Mouse (Mus musculus) left cerebral cortex, adult 2 months (tissue): ENCODE measurements around the gene Ogg1. TPM values are rescaled to one million over a fixed set of nuclear protein-coding genes. Genes with fewer than 3 reads are reported as not detected.
"Not testable (repeated sequence)": the region's sequence is repeated elsewhere in the genome, so short reads cannot be mapped to it uniquely, and the experiment has no call there.

Experiments used
- DNase-seq, 2 experiments: peaks; one replicate each; pipeline ENCODE4 v3.0.0; 2021 to 2022; ENCODE audit warnings: low spot score in 2 of 2, mixed read lengths in 1 of 2; ENCODE audit errors: extremely low spot score in 1 of 2
- H3K27ac ChIP-seq: fragments of 200-600 bp; 2 replicates; pipeline ENCODE4 v1.8.1; 2022
- H3K4me3 ChIP-seq: fragments of 200-600 bp; 2 replicates; pipeline ENCODE4 v1.8.1; 2022
- CTCF ChIP-seq: fragments of 200-600 bp; IDR thresholded peaks from 2 replicates; pipeline ENCODE4 v1.8.1; 2022; ENCODE audit warnings: antibody characterized with exemption, mild to moderate bottlenecking, moderate library complexity
- intact Hi-C: fragments of 180-260 bp; cut with DNase I; formaldehyde crosslinking; loops from one replicate; pipeline ENCODE4 v1.15.1; 2025
- total RNA-seq, 2 experiments: library from RNA; stranded (reverse); gene quantifications; 2 replicates each; pipeline ENCODE4 v1.2.3; 2021

Ogg1 gene
- total RNA-seq, 2 experiments from 2014 or later, result 6.1 to 7.6 TPM

- no peak for DNase-seq
- H3K27ac ChIP-seq, result no peak overlapping the region
- TF ChIP-seq CTCF, result no peak
- no peak overlapping the region for H3K4me3 ChIP-seq
- intact Hi-C loops, result no loop called here
Measured at GRCm38 (mm10) chr6:113296639-113297038, 30.1 kb upstream of the Ogg1 start.

GRCm38 (mm10) chr6:113301350-113301749 is 25.4 kb upstream of the Ogg1 start:
- no peak for DNase-seq
- TF ChIP-seq CTCF, result no peak
- H3K4me3 ChIP-seq, result no peak overlapping the region
- no peak overlapping the region for H3K27ac ChIP-seq
- intact Hi-C loops, result loop anchor here (5.0 kb wide), 2 partner anchors 129 to 599 kb away; no protein-coding TSS in a partner anchor

DNA sequence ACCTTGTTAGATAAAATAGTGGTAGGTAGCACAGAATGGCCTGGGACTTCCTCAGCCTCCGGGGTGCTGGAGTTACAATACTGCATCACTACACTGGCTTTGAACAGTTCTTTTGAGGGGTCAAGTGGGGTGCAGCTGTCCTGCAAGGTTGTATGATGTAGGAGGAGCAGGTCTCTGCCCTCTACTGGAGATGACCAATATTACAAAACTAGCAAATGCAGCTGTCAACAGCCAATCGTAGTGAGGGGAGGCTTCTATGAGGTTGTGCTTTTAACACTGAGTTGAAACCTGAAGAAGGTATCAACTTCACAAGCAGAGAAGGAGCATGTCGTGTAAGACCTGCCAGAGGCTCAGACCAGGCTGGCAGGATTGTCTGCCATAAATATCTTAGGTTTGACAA is 24.5 kb upstream of the Ogg1 start:
- intact Hi-C loops, result loop anchor here (5.0 kb wide), 2 partner anchors 130 to 600 kb away; no protein-coding TSS in a partner anchor
- H3K4me3 ChIP-seq, result no peak overlapping the region
- no peak for DNase-seq
- peak; percentile 60 for TF ChIP-seq CTCF
- H3K27ac ChIP-seq, result no peak overlapping the region

DNA sequence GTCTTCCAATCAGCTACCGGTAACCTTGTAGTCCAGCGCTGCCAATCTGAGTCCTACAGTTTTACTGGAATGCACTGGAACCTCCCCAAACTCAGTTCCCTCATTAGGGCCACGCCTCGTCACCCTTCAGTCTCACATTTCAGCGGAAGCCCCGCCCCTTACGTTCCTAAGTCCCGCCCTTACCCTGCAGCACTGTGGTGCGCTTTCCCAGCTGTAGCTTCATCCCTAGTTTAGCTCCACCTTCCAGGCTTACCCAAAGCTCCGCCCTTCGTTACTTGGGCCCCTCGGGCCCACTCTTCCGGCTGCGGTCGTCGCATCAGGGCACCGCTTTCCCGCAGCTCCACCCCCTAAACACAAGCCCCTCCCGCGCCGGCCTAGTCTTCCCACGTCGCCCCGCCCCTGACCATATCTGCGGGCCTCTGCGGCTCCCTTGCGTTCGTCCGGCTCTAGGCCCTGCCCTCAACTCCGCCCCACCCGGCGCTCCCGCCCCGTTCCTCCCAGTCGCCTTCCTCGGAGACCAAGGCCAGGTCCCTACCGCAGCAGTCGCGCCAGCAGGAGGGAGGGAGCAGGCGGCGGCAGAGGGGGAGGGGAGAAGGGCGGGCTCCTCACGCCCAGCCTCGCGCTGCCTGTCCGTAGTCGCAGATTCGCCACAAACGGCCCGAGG is 20.3 kb upstream of the Ogg1 start:
- H3K4me3 ChIP-seq, result peak overlapping the region; percentile 93
- DNase-seq, result peak; percentile 98 to 100
- intact Hi-C loops, result loop anchor here (1.0 to 5.0 kb wide), 4 partner anchors 69 to 259 kb away; partner anchors contain the start of genes Creld1, Mtmr14, Setd5 and Thumpd3
- TF ChIP-seq CTCF, result no peak
- peak overlapping the region; percentile 100 for H3K27ac ChIP-seq

DNA sequence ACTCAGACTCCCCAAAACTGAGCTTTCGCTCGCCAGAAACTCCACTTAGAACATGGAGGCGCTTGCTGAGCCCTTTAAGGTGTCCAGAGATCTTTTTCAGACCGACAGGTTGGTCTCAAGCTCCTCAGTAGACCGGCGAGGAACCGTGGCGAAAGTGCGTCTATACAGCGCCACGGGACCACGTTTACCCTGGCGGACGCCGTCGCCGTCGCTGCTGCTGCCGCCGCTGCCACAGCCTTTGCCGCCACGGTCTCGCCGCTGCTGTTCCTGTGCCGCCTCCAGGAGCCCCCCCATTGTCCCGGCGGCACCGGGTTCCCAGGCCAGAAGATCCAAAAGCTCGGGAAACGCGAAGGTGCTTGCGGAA is 19.8 kb upstream of the Ogg1 start, which contains the start of gene Brpf1:
Gene Brpf1, plus strand, starts transcription at position 152 of the 364 bp plus-strand sequence.
- intact Hi-C loops, result loop anchor here (1.0 to 5.0 kb wide), 4 partner anchors 70 to 260 kb away; partner anchors contain the start of genes Creld1, Mtmr14, Setd5 and Thumpd3
- no peak for DNase-seq
- peak within 1 kb of the TSS; percentile 100 for H3K27ac ChIP-seq
- H3K4me3 ChIP-seq, result peak within 1 kb of the TSS; percentile 93
- no peak; the same call in none of the 2 replicates for TF ChIP-seq CTCF

GRCm38 (mm10) chr6:113307481-113308121 is 19.2 kb upstream of the Ogg1 start:
- TF ChIP-seq CTCF, result no peak

GRCm38 (mm10) chr6:113308141-113308540 is 18.6 kb upstream of the Ogg1 start:
- no peak for DNase-seq
- no peak overlapping the region for H3K27ac ChIP-seq

More at GRCm38 (mm10) chr6:113307481-113308121, 19.2 kb upstream of the Ogg1 start:
- H3K4me3 ChIP-seq, result peak overlapping the region; percentile 93
- peak overlapping the region; percentile 100 for H3K27ac ChIP-seq
- DNase-seq, result peak in 1 of 2 experiments; percentile 29
- intact Hi-C loops, result loop anchor here (5.0 kb wide), 2 partner anchors 70 to 260 kb away; partner anchors contain the start of genes Mtmr14 and Thumpd3

DNA sequence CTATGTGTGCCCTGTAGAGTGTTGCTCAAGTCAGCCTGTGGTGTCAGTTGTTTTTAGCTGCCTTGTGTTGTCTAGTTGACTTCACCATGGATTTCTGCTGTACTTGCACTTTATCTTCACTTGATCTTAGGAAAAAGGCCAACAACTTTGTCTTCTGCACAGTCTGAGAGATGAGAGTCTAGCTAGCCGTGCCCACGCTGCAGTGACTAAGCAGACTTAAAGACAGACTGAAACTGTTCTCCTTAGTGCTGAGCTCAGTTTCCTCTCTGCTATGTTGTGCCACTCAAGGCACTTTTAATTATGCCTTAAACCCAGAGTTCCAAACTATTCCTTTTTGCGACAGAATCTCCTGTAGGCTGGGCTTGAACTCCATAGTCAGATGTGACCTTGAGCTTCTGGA is 10.8 kb upstream of the Ogg1 start:
- no peak for DNase-seq
- H3K27ac ChIP-seq, result no peak overlapping the region
- H3K4me3 ChIP-seq, result no peak overlapping the region
- intact Hi-C loops, result no loop called here
- TF ChIP-seq CTCF, result no peak

More at GRCm38 (mm10) chr6:113308141-113308540, 18.6 kb upstream of the Ogg1 start:
- intact Hi-C loops, result loop anchor here (5.0 kb wide), 2 partner anchors 71 to 261 kb away; partner anchors contain the start of genes Mtmr14 and Thumpd3
- TF ChIP-seq CTCF, result peak; percentile 41
- peak overlapping the region; percentile 93 for H3K4me3 ChIP-seq

GRCm38 (mm10) chr6:113329396-113329795 is 2.6 kb downstream of the Ogg1 start:
- H3K4me3 ChIP-seq, result no peak overlapping the region
- no peak overlapping the region for H3K27ac ChIP-seq
- TF ChIP-seq CTCF, result no peak
- DNase-seq, result no peak
- intact Hi-C loops, result no loop called here

GRCm38 (mm10) chr6:113330547-113330946 is 3.8 kb downstream of the Ogg1 start:
- no peak overlapping the region for H3K4me3 ChIP-seq
- intact Hi-C loops, result no loop called here
- DNase-seq, result no peak
- H3K27ac ChIP-seq, result no peak overlapping the region
- TF ChIP-seq CTCF, result no peak

- intact Hi-C loops, result no loop called here
- H3K4me3 ChIP-seq, result no peak overlapping the region
Measured at GRCm38 (mm10) chr6:113331721-113332120, 4.9 kb downstream of the Ogg1 start.

DNA sequence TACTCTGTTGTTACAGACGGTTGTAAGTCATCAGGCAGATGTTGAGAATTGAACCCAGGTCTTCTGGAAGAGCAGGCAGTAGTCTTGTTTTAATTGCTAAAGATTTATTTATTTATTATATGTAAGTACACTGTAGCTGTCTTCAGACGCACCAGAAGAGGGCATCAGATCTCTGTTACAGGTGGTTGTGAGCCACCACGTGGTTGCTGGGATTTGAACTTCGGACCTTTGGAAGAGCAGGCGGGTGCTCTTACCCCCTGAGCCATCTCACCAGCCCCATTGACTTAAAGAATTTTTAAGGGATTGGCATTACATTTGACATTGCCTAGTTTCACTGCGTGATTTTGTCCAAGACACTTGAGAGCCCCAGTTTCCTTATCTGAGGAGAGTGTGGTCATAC is 6.0 kb downstream of the Ogg1 start:
- intact Hi-C loops, DNase-seq, H3K4me3 ChIP-seq: not testable (repeated sequence)
- TF ChIP-seq CTCF, result peak; percentile 12
- H3K27ac ChIP-seq, result peak overlapping the region; percentile 32; the same call in 1 of the 2 replicates

More at GRCm38 (mm10) chr6:113331721-113332120, 4.9 kb downstream of the Ogg1 start:
- no peak for TF ChIP-seq CTCF
- H3K27ac ChIP-seq, result no peak overlapping the region
- DNase-seq, result no peak
